Mouse (Mus musculus): ENCODE measurements around the gene Masp2. TPM values are rescaled to one million over a fixed set of nuclear protein-coding genes. Genes with fewer than 3 reads are reported as not detected.
A peak's percentile ranks its signal among the peaks of the same experiment; 100 is the strongest.

Gene Masp2
- 0.29 and 0.84 TPM in 2 replicates for polyA plus RNA-seq (2015; fragmentation: Nextera tagmentation; extraction: Ambion mirVana)

DNA sequence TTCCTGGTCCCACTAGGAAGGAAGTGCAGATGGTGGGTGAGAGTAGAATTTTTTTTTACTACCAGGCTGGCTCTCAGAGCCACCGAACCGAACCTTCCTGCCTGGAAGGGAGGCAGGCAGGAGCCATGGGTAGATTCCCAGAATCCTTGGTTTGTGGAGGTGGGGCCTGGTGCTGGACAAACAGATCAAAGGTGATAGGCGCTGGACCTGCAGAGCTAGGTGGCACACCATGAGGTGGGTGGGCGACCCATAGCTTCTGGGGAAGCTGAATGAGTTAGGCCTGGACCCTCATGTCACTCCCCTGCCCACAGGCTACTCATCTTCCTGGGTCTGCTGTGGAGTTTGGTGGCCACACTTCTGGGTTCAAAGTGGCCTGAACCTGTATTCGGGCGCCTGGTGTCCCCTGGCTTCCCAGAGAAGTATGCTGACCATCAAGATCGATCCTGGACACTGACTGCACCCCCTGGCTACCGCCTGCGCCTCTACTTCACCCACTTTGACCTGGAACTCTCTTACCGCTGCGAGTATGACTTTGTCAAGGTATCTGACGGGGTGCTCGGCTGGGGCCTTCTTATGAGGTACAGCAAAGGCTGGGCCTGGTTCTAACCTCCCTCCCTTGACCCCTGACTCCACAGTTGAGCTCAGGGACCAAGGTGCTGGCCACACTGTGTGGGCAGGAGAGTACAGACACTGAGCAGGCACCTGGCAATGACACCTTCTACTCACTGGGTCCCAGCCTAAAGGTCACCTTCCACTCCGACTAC lies at the start of gene Masp2:
Gene Masp2 (plus strand): TSS at position 198 of the 764 bp plus-strand sequence.
- H3K27me3 ChIP-seq (replicated peaks; ENCODE audit: control insufficient read depth, insufficient read depth, low read length), result no peaks in the 10 kb centered on the region
- WGBS, result 89% methylated on average over 14 of the region's 14 CpGs
- no peak within 1 kb of the TSS for H3K9ac ChIP-seq (ENCODE audit: low read depth, low read length)
- ATAC-seq, result no peak
- H3K4me2 ChIP-seq (ENCODE audit: low read depth, low read length), result no peak within 1 kb of the TSS
- H3K27ac ChIP-seq (ENCODE audit: low read length), result no peak within 1 kb of the TSS
- no peaks in the 10 kb centered on the region for H3K4me1 ChIP-seq (ENCODE audit: control insufficient read depth, insufficient read depth, low read length)
- H3K36me3 ChIP-seq (ENCODE audit: control insufficient read depth, insufficient read depth, low read length), result peaks cover 13% of the 10 kb centered on the region
- peaks cover 4% of the 10 kb centered on the region; the same call in 1 of the 2 replicates for H3K9me3 ChIP-seq (ENCODE audit: control insufficient read depth, low read length)
- no peak within 1 kb of the TSS for H3K4me3 ChIP-seq (ENCODE audit: low read length)

GRCm38 (mm10) chr4:148557766-148558165 lies 44.6 kb upstream of the Masp2 start:
- H3K9me3 ChIP-seq (ENCODE audit: control insufficient read depth, low read length), result no peaks in the 10 kb centered on the region
- 26% methylated on average over 6 of the region's 6 CpGs for WGBS

DNA sequence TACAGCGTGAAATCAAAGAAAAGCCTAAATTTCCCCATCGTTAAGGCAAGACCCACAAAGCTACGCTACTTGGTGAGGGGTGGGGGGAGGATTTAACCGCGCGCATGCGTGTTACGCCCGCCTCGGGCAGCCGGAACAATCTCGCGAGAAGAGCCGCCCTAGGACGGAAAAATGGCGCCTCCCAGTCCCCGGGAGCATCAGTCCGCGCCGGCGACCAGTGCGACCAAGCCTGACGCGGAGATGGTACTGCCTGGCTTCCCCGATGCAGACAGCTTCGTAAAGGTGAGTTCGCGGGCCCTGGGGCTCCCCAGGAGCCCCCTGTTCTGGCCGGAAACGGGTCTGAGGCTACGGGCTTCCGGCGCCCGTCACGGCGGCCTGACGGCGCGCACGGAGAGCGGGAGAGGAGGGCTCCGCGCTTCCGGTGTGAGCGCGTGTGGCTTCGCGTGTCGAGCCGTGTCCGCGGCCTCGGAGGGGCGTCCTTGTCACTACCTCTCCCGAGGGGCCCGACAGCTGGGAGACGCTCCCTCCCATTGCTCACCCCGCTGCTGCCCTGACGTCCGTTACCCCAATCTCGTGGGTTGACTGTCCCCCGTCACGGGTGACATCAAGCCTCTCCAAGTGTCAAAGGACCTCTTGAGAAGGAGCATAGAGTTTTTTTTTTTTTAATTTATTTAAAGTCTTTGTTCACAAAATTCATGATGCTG lies 43.9 kb upstream of the Masp2 start, which contains the start of gene Exosc10:
Gene Exosc10 (plus strand): TSS at position 133 of the 704 bp plus-strand sequence.
- Histone ChIP-seq H3K4me3 (ENCODE audit: low read length) (peak within 1 kb of the TSS; percentile 91), H3K9ac (ENCODE audit: low read depth, low read length) (peak within 1 kb of the TSS; percentile 95), H3K4me1 (ENCODE audit: control insufficient read depth, insufficient read depth, low read length) (0 out of 2 replicates have a peak, but pooled peaks cover 2% of the 10 kb centered on the region), H3K4me2 (ENCODE audit: low read depth, low read length) (peak within 1 kb of the TSS; percentile 77), H3K36me3 (ENCODE audit: control insufficient read depth, insufficient read depth, low read length) (peaks cover 23% of the 10 kb centered on the region), H3K27me3 (replicated peaks; ENCODE audit: control insufficient read depth, insufficient read depth, low read length) (no peaks in the 10 kb centered on the region), H3K9me3 (ENCODE audit: control insufficient read depth, low read length) (no peaks in the 10 kb centered on the region), H3K27ac (ENCODE audit: low read length) (peak within 1 kb of the TSS; percentile 90)
- ATAC-seq, result peak; percentile 97
- WGBS, result under 1% methylated on average over 63 of the region's 63 CpGs

More at GRCm38 (mm10) chr4:148557766-148558165, 44.6 kb upstream of the Masp2 start:
- ATAC-seq, result peak; percentile 49
- 0 out of 2 replicates have a peak, but pooled peaks cover 2% of the 10 kb centered on the region for H3K4me1 ChIP-seq (ENCODE audit: control insufficient read depth, insufficient read depth, low read length)
- H3K36me3 ChIP-seq (ENCODE audit: control insufficient read depth, insufficient read depth, low read length), result peaks cover 25% of the 10 kb centered on the region
- H3K9ac ChIP-seq (ENCODE audit: low read depth, low read length), result peak overlapping the region; percentile 95
- peak overlapping the region; percentile 77 for H3K4me2 ChIP-seq (ENCODE audit: low read depth, low read length)
- peak overlapping the region; percentile 90; the same call in 1 of the 2 replicates for H3K27ac ChIP-seq (ENCODE audit: low read length)
- H3K27me3 ChIP-seq (replicated peaks; ENCODE audit: control insufficient read depth, insufficient read depth, low read length), result no peaks in the 10 kb centered on the region
- H3K4me3 ChIP-seq (ENCODE audit: low read length), result peak overlapping the region; percentile 91

- Histone ChIP-seq H3K36me3 (ENCODE audit: control insufficient read depth, insufficient read depth, low read length) (peaks cover 55% of the 10 kb centered on the region), H3K4me1 (ENCODE audit: control insufficient read depth, insufficient read depth, low read length) (0 out of 2 replicates have a peak, but pooled peaks cover 2% of the 10 kb centered on the region), H3K9ac (ENCODE audit: low read depth, low read length) (no peak overlapping the region), H3K27me3 (replicated peaks; ENCODE audit: control insufficient read depth, insufficient read depth, low read length) (no peaks in the 10 kb centered on the region), H3K9me3 (ENCODE audit: control insufficient read depth, low read length) (no peaks in the 10 kb centered on the region), H3K4me3 (ENCODE audit: low read length) (no peak overlapping the region), H3K4me2 (ENCODE audit: low read depth, low read length) (no peak overlapping the region), H3K27ac (ENCODE audit: low read length) (no peak overlapping the region)
- 94% methylated on average over 17 of the region's 17 CpGs for WGBS
- ATAC-seq, result no peak
Measured at GRCm38 (mm10) chr4:148562676-148563075, 39.7 kb upstream of the Masp2 start.

GRCm38 (mm10) chr4:148563595-148563994 lies 38.8 kb upstream of the Masp2 start:
- no peaks in the 10 kb centered on the region for H3K27me3 ChIP-seq (replicated peaks; ENCODE audit: control insufficient read depth, insufficient read depth, low read length)
- no peak overlapping the region for H3K27ac ChIP-seq (ENCODE audit: low read length)
- no peak for ATAC-seq
- no peak overlapping the region for H3K4me3 ChIP-seq (ENCODE audit: low read length)
- H3K9me3 ChIP-seq (ENCODE audit: control insufficient read depth, low read length), result no peaks in the 10 kb centered on the region
- H3K4me2 ChIP-seq (ENCODE audit: low read depth, low read length), result no peak overlapping the region
- WGBS, result 95% methylated on average over 12 of the region's 12 CpGs
- no peak overlapping the region for H3K9ac ChIP-seq (ENCODE audit: low read depth, low read length)
- H3K36me3 ChIP-seq (ENCODE audit: control insufficient read depth, insufficient read depth, low read length), result peaks cover 55% of the 10 kb centered on the region
- 0 out of 2 replicates have a peak, but pooled peaks cover 2% of the 10 kb centered on the region for H3K4me1 ChIP-seq (ENCODE audit: control insufficient read depth, insufficient read depth, low read length)

DNA sequence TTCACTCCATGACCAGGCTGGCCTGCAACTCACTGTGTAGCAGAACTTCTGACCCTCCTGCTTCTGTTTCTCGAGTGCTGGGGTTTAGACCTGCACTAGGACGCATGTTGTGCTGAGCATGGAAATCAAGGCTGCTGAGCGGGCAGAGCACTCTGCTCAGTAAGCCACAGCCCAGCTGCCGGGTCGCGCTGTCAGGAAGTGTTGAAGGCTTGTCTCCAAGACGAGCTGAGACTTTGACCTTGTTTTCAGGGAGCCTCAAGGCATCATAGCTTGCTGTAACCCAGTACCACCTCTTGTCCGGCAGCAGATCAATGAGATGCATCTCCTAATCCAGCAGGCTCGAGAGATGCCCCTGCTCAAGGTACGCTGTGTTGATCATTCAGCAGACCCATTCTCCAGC lies 32.2 kb upstream of the Masp2 start:
- 74% methylated on average over 10 of the region's 10 CpGs for whole genome bisulfite sequencing

DNA sequence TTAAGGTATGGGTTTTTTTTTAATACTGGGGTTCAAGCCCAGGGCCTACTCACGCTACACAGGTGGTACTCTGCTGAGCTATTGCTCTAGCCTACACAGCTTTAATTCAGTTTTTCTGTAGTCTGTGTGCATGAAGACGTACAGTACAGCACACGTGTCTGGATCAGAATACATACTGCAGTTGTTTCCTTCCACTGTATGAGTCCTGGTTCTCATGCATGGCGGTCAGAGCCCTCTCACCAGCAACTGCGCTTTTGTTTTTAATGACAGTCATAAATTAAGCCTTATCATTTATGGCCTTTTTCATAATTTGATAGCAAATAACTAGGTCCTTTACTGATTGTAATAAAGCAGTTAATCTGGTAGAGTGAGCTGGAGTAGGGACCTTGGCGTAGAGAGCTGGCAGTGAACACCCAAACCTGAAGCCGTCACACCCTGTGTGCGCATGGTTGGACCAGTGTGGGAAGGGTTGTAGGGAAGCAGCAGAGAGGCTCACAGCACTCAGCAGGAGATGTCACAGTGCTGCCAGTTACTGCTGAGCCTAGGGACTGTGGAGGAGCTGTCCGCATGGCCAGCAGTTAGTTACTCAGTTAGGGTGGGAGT lies 31.6 kb upstream of the Masp2 start:
- peak; percentile 81 for ATAC-seq
- no peak overlapping the region for H3K4me3 ChIP-seq (ENCODE audit: low read length)
- peaks cover 43% of the 10 kb centered on the region for H3K36me3 ChIP-seq (ENCODE audit: control insufficient read depth, insufficient read depth, low read length)
- no peaks in the 10 kb centered on the region; the same call in 1 of the 2 replicates for H3K4me1 ChIP-seq (ENCODE audit: control insufficient read depth, insufficient read depth, low read length)
- WGBS, result 74% methylated on average over 9 of the region's 9 CpGs
- no peak overlapping the region for H3K9ac ChIP-seq (ENCODE audit: low read depth, low read length)
- no peak overlapping the region for H3K4me2 ChIP-seq (ENCODE audit: low read depth, low read length)
- no peaks in the 10 kb centered on the region for H3K27me3 ChIP-seq (replicated peaks; ENCODE audit: control insufficient read depth, insufficient read depth, low read length)
- H3K9me3 ChIP-seq (ENCODE audit: control insufficient read depth, low read length), result no peaks in the 10 kb centered on the region
- no peak overlapping the region for H3K27ac ChIP-seq (ENCODE audit: low read length)

More for the DNA sequence above, 32.2 kb upstream of the Masp2 start:
- Histone ChIP-seq H3K4me3 (ENCODE audit: low read length) (no peak overlapping the region), H3K4me2 (ENCODE audit: low read depth, low read length) (no peak overlapping the region), H3K36me3 (ENCODE audit: control insufficient read depth, insufficient read depth, low read length) (peaks cover 45% of the 10 kb centered on the region), H3K4me1 (ENCODE audit: control insufficient read depth, insufficient read depth, low read length) (no peaks in the 10 kb centered on the region; the same call in 1 of the 2 replicates), H3K27ac (ENCODE audit: low read length) (no peak overlapping the region), H3K9me3 (ENCODE audit: control insufficient read depth, low read length) (no peaks in the 10 kb centered on the region), H3K9ac (ENCODE audit: low read depth, low read length) (no peak overlapping the region), H3K27me3 (replicated peaks; ENCODE audit: control insufficient read depth, insufficient read depth, low read length) (no peaks in the 10 kb centered on the region)
- ATAC-seq, result peak; percentile 60

DNA sequence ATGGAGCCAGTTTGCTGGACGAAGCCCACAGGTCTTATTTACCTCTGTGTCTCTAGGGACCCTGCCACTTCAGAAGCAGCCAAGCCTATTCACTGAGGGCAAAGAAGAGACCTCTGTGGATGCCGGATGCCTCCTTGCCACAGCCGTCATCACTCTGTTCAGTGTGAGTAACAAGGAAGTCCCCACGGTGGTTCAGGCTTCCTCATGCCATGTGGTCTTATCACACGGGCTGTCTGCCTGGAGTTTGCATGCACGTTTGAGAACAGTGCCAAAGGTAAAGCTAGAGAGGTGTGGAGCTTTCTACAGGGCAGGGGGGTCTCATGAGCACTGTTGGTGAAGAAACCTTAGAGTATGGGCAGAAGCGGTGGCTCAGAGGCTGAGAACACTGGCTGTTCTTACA lies 29.1 kb upstream of the Masp2 start:
- H3K27ac ChIP-seq (ENCODE audit: low read length), result no peak overlapping the region
- no peaks in the 10 kb centered on the region for H3K27me3 ChIP-seq (replicated peaks; ENCODE audit: control insufficient read depth, insufficient read depth, low read length)
- H3K4me1 ChIP-seq (ENCODE audit: control insufficient read depth, insufficient read depth, low read length), result no peaks in the 10 kb centered on the region; the same call in 1 of the 2 replicates
- H3K9me3 ChIP-seq (ENCODE audit: control insufficient read depth, low read length), result no peaks in the 10 kb centered on the region
- H3K36me3 ChIP-seq (ENCODE audit: control insufficient read depth, insufficient read depth, low read length), result peaks cover 36% of the 10 kb centered on the region
- WGBS, result 89% methylated on average over 7 of the region's 7 CpGs
- no peak for ATAC-seq
- no peak overlapping the region for H3K4me3 ChIP-seq (ENCODE audit: low read length)
- H3K4me2 ChIP-seq (ENCODE audit: low read depth, low read length), result no peak overlapping the region
- no peak overlapping the region for H3K9ac ChIP-seq (ENCODE audit: low read depth, low read length)

DNA sequence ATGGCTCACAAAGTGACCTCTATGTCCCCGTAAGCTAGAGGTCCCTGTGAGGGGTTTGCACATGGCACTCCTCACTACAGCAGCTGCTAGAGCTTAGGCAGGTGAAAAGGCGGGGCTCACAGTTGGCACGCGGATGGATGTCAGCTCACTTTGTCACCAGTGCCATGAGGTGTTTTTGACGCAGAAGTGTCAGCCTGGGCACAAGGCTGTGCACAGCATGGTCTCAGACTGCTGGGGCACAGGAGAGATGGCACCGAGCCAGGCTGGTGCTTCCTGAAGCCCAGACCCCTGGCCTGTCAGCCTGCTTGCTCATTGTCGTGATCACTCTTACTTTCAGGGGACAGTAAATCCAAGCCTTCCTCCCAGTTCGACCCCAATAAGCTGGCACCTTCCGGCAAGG lies 21.6 kb upstream of the Masp2 start:
- Histone ChIP-seq H3K27ac (ENCODE audit: low read length) (no peak overlapping the region), H3K4me1 (ENCODE audit: control insufficient read depth, insufficient read depth, low read length) (no peaks in the 10 kb centered on the region), H3K36me3 (ENCODE audit: control insufficient read depth, insufficient read depth, low read length) (peaks cover 14% of the 10 kb centered on the region), H3K9ac (ENCODE audit: low read depth, low read length) (no peak overlapping the region), H3K4me2 (ENCODE audit: low read depth, low read length) (no peak overlapping the region), H3K4me3 (ENCODE audit: low read length) (no peak overlapping the region), H3K9me3 (ENCODE audit: control insufficient read depth, low read length) (no peaks in the 10 kb centered on the region), H3K27me3 (replicated peaks; ENCODE audit: control insufficient read depth, insufficient read depth, low read length) (no peaks in the 10 kb centered on the region)
- ATAC-seq, result no peak
- 86% methylated on average over 9 of the region's 9 CpGs for whole genome bisulfite sequencing
